10 mouse cellular contexts compared by ENCODE assay signal in genomic region chr17:83937576-83937975, GRCm38 (mm10).
DNase-seq lines count a peak whose midpoint lies in the region; ATAC-seq lines count a peak whose summit lies in the region.
"Had no signal": no experiment of that assay in that cellular context is flagged by ENCODE, and none has a peak within 500 bp of the region (broad histone marks: within the 10 kb centered on the region; RNA-seq: fewer than 3 reads in every experiment).

No protein-coding gene starts in this region.

- H3K9me3 ChIP-seq in hindbrain, embryonic 10.5 days: no peaks in the 10 kb centered on the region
- no peaks in the 10 kb centered on the region for H3K9me3 ChIP-seq in hindbrain, embryonic 11.5 days (ENCODE audit: control insufficient read depth, low read length)
- no peaks in the 10 kb centered on the region for H3K9me3 ChIP-seq in neural tube, embryonic 15.5 days (replicated peaks)
- H3K9me3 ChIP-seq: neural tube, embryonic 12.5 days had no signal

- no peak for DNase-seq in hindbrain, embryonic 10.5 days (ENCODE audit: low spot score)
- DNase-seq in hindbrain, embryonic 11.5 days (ENCODE audit: low spot score): no peak
- peak; percentile 53 for DNase-seq in embryo, embryonic 10.5 days (ENCODE audit: low spot score)
- peak; percentile 61 for DNase-seq in heart, postnatal 25 days (ENCODE audit: low spot score)
- peak; percentile 69 to 71 for DNase-seq in left cerebral cortex, postnatal 10 days (ENCODE audit: extremely low spot score in 1 of 2, low spot score in 2 of 2)
- no peak for DNase-seq in urinary bladder, adult 2 months (ENCODE audit: low spot score)

- no peak overlapping the region for H3K9ac ChIP-seq in hindbrain, embryonic 11.5 days (ENCODE audit: low read depth, low read length)
- H3K9ac ChIP-seq in neural tube, embryonic 15.5 days (replicated peaks): no peak overlapping the region
- H3K9ac ChIP-seq: neural tube, embryonic 12.5 days had no signal

- no peak overlapping the region for H3K4me3 ChIP-seq in hindbrain, embryonic 10.5 days
- no peak overlapping the region for H3K4me3 ChIP-seq in hindbrain, embryonic 11.5 days (ENCODE audit: low read depth, low read length)
- H3K4me3 ChIP-seq in neural tube, embryonic 15.5 days (replicated peaks): no peak overlapping the region
- H3K4me3 ChIP-seq: neural tube, embryonic 12.5 days had no signal

- peak overlapping the region; percentile 54 for H3K27ac ChIP-seq in hindbrain, embryonic 10.5 days
- no peak overlapping the region for H3K27ac ChIP-seq in hindbrain, embryonic 11.5 days (ENCODE audit: low read depth, low read length)
- H3K27ac ChIP-seq in neural tube, embryonic 15.5 days (replicated peaks): no peak overlapping the region; the same call in 1 of the 2 replicates
- H3K27ac ChIP-seq: neural tube, embryonic 12.5 days had no signal

- H3K27me3 ChIP-seq in hindbrain, embryonic 10.5 days (ENCODE audit: insufficient read depth, poor library complexity, severe bottlenecking): no peaks in the 10 kb centered on the region
- H3K27me3 ChIP-seq in hindbrain, embryonic 11.5 days (ENCODE audit: control insufficient read depth, insufficient read depth, low read length): no peaks in the 10 kb centered on the region
- no peaks in the 10 kb centered on the region for H3K27me3 ChIP-seq in neural tube, embryonic 15.5 days (replicated peaks)
- H3K27me3 ChIP-seq: neural tube, embryonic 12.5 days; Patski had no signal

- H3K4me2 ChIP-seq in hindbrain, embryonic 11.5 days (replicated peaks; ENCODE audit: low read depth, low read length): no peak overlapping the region
- no peak overlapping the region for H3K4me2 ChIP-seq in neural tube, embryonic 15.5 days
- H3K4me2 ChIP-seq: neural tube, embryonic 12.5 days had no signal

- H3K4me1 ChIP-seq in hindbrain, embryonic 10.5 days (replicated peaks): peaks cover 29% of the 10 kb centered on the region
- 0 out of 2 replicates have a peak, but pooled peaks cover 4% of the 10 kb centered on the region for H3K4me1 ChIP-seq in hindbrain, embryonic 11.5 days (replicated peaks; ENCODE audit: control insufficient read depth, insufficient read depth, low read length)
- peaks cover 23% of the 10 kb centered on the region for H3K4me1 ChIP-seq in neural tube, embryonic 15.5 days

- 39% methylated on average over 10 of the region's 10 CpGs for WGBS in hindbrain, embryonic 10.5 days
- WGBS in hindbrain, embryonic 11.5 days: 35% methylated on average over 10 of the region's 10 CpGs
- WGBS in neural tube, embryonic 15.5 days: 24% methylated on average over 10 of the region's 10 CpGs

- intact Hi-C loops in heart, postnatal 25 days (cut with DNase I): no loop called here
- intact Hi-C loops in left cerebral cortex, postnatal 10 days (cut with DNase I): no loop called here

- H3K36me3 ChIP-seq in hindbrain, embryonic 10.5 days: no peaks in the 10 kb centered on the region
- no peaks in the 10 kb centered on the region for H3K36me3 ChIP-seq in hindbrain, embryonic 11.5 days (ENCODE audit: control insufficient read depth, insufficient read depth, low read length)
- H3K36me3 ChIP-seq in neural tube, embryonic 15.5 days: no peaks in the 10 kb centered on the region
- H3K36me3 ChIP-seq: neural tube, embryonic 12.5 days had no signal

- no peak for ATAC-seq in hindbrain, embryonic 11.5 days (ENCODE audit: low FRiP score)
- ATAC-seq in granulocyte monocyte progenitor cell, adult 5-6 weeks (replicated peaks; ENCODE audit: poor library complexity, severe bottlenecking): no peak
- ATAC-seq in neural tube, embryonic 15.5 days (ENCODE audit: low FRiP score): no peak; the same call in 1 of the 2 replicates
- ATAC-seq: Patski had no signal

Comparison
In these comparisons a context has a peak if more than half of its experiments do, and no peak if none do; other contexts are left out.
1. DNase-seq: peak in embryo, embryonic 10.5 days (single experiment), heart, postnatal 25 days (single experiment) and left cerebral cortex, postnatal 10 days (2 of 2); none in hindbrain, embryonic 10.5 days (single experiment), hindbrain, embryonic 11.5 days (single experiment) and urinary bladder, adult 2 months (single experiment).